Comparison of ENCODE assay signal across 8 mouse cellular contexts in genomic region chr1:55131424-55132014, GRCm38 (mm10). TPM values are rescaled to one million over a fixed set of nuclear protein-coding genes. Genes with fewer than 3 reads are reported as not detected.
DNase-seq lines count a peak whose midpoint lies in the region; ATAC-seq and TF ChIP-seq lines count a peak whose summit lies in the region.

No protein-coding gene starts in this region.

- H3K4me1 ChIP-seq in MEL (ENCODE audit: control insufficient read depth in 1 of 2, insufficient read depth in 2 of 2, low read length in 2 of 2): peaks cover 0 to 16% of the 10 kb centered on the region in 2 experiments; a peak in 3 of 4 replicates
- peaks cover 20% of the 10 kb centered on the region for H3K4me1 ChIP-seq in embryonic facial prominence, embryonic 14.5 days (ENCODE audit: control insufficient read depth, insufficient read depth, low read length)
- H3K4me1 ChIP-seq in intestine, postnatal 0 days (replicated peaks; ENCODE audit: control insufficient read depth, insufficient read depth, low read length): 0 out of 2 replicates have a peak, but pooled peaks cover 4% of the 10 kb centered on the region

- no peak for TF ChIP-seq RAD21 in MEL (IDR thresholded peaks at IDR 0.05; ENCODE audit: low read depth, low read length)

- TF ChIP-seq CTCF in MEL (IDR thresholded peaks at IDR 0.05 in 2 of 3, conservative IDR thresholded peaks at IDR 0.05 in 1 of 3; ENCODE audit: control insufficient read depth in 1 of 3, insufficient read depth in 1 of 3, low read depth in 2 of 3, low read length in 3 of 3, poor library complexity in 1 of 3, severe bottlenecking in 1 of 3): no peak
- TF ChIP-seq CTCF in intestine, postnatal 0 days (IDR thresholded peaks at IDR 0.05; ENCODE audit: low read depth): no peak

- H3K4me2 ChIP-seq in embryonic facial prominence, embryonic 14.5 days (ENCODE audit: low read depth, low read length): peak overlapping the region; percentile 79
- peak overlapping the region; percentile 70 for H3K4me2 ChIP-seq in intestine, postnatal 0 days (replicated peaks; ENCODE audit: low read depth)

- peak overlapping the region; percentile 64 to 99 for H3K4me3 ChIP-seq in MEL (ENCODE audit: control insufficient read depth in 1 of 2, insufficient read depth in 1 of 2, low read depth in 2 of 2, low read length in 2 of 2)
- H3K4me3 ChIP-seq in embryonic facial prominence, embryonic 14.5 days (ENCODE audit: low read depth, low read length): peak overlapping the region; percentile 99
- H3K4me3 ChIP-seq in intestine, postnatal 0 days (ENCODE audit: low read depth, low read length): peak overlapping the region; percentile 94

- H3K9ac ChIP-seq in MEL (ENCODE audit: control insufficient read depth, low read depth, low read length, poor library complexity, severe bottlenecking): peak overlapping the region; percentile 98
- H3K9ac ChIP-seq in embryonic facial prominence, embryonic 14.5 days (ENCODE audit: low read depth, low read length): peak overlapping the region; percentile 98
- peak overlapping the region; percentile 100 for H3K9ac ChIP-seq in intestine, postnatal 0 days (ENCODE audit: low read depth, low read length)

- H3K27me3 ChIP-seq in MEL (ENCODE audit: control insufficient read depth in 1 of 2, insufficient read depth in 2 of 2, low read length in 2 of 2): no peaks in the 10 kb centered on the region
- H3K27me3 ChIP-seq in embryonic facial prominence, embryonic 14.5 days (replicated peaks; ENCODE audit: control insufficient read depth, insufficient read depth, low read length): no peaks in the 10 kb centered on the region
- H3K27me3 ChIP-seq in intestine, postnatal 0 days (replicated peaks; ENCODE audit: control insufficient read depth, insufficient read depth, low read length): no peaks in the 10 kb centered on the region

- DNase-seq in kidney, adult 8-10 months: peak; percentile 34 to 43
- no peak for DNase-seq in kidney, adult 18-20 months
- peak; percentile 64 for DNase-seq in MEL (ENCODE audit: low read depth, low spot score)
- DNase-seq in embryonic facial prominence, embryonic 14.5 days (ENCODE audit: low spot score): peak; percentile 72
- peak; percentile 77 for DNase-seq in thymus, postnatal 4 days
- no peak for DNase-seq in gastrocnemius, postnatal 25 days

- ATAC-seq in embryonic facial prominence, embryonic 14.5 days (ENCODE audit: low read depth): peak; percentile 82
- ATAC-seq in intestine, postnatal 0 days: peak; percentile 78
- peak; percentile 32 for ATAC-seq in megakaryocyte progenitor cell, adult 5-6 weeks (replicated peaks; ENCODE audit: poor library complexity)

- no peak for TF ChIP-seq POLR2A in MEL (IDR thresholded peaks at IDR 0.05; ENCODE audit: control insufficient read depth in 1 of 2, insufficient read depth in 1 of 2, low read depth in 1 of 2, low read length in 2 of 2, poor library complexity in 1 of 2)

- under 1% methylated on average over 24 of the region's 47 CpGs for WGBS in embryonic facial prominence, embryonic 14.5 days
- whole genome bisulfite sequencing in intestine, postnatal 0 days: 0% methylated on average over 46 of the region's 47 CpGs

- no peak for TF ChIP-seq EP300 in MEL (IDR thresholded peaks at IDR 0.05; ENCODE audit: low read depth in 1 of 2, low read length in 2 of 2)

- peaks cover 6 to 27% of the 10 kb centered on the region in 2 experiments for H3K36me3 ChIP-seq in MEL (ENCODE audit: control insufficient read depth in 1 of 2, insufficient read depth in 2 of 2, low read length in 2 of 2)
- H3K36me3 ChIP-seq in embryonic facial prominence, embryonic 14.5 days (ENCODE audit: control insufficient read depth, insufficient read depth, low read length): peaks cover 5% of the 10 kb centered on the region; the same call in 1 of the 2 replicates
- H3K36me3 ChIP-seq in intestine, postnatal 0 days (ENCODE audit: control insufficient read depth, insufficient read depth): no peaks in the 10 kb centered on the region; the same call in 1 of the 2 replicates

- H3K27ac ChIP-seq in MEL (ENCODE audit: control insufficient read depth, low read depth, low read length): peak overlapping the region; percentile 87
- H3K27ac ChIP-seq in embryonic facial prominence, embryonic 14.5 days (replicated peaks; ENCODE audit: low read depth, low read length): peak overlapping the region; percentile 98
- H3K27ac ChIP-seq in intestine, postnatal 0 days (ENCODE audit: low read depth, low read length): peak overlapping the region; percentile 99

- H3K9me3 ChIP-seq in MEL (replicated peaks; ENCODE audit: insufficient read depth, low read length): no peaks in the 10 kb centered on the region
- no peaks in the 10 kb centered on the region for H3K9me3 ChIP-seq in embryonic facial prominence, embryonic 14.5 days (ENCODE audit: control insufficient read depth, low read length)
- H3K9me3 ChIP-seq in intestine, postnatal 0 days (ENCODE audit: control insufficient read depth): no peaks in the 10 kb centered on the region

- peaks cover 38% of the 10 kb centered on the region for H3K79me2 ChIP-seq in MEL (ENCODE audit: control insufficient read depth, insufficient read depth, low read length, poor library complexity)

TF ChIP-seq in MEL, 35 proteins besides CTCF, POLR2A, EP300 and RAD21:
- TF ChIP-seq CHD1 (IDR thresholded peaks at IDR 0.05; ENCODE audit: low read depth, low read length): 0 out of 2 replicates have a peak, but pooled peaks have one; percentile 36
- TF ChIP-seq MXI1 (IDR thresholded peaks at IDR 0.05; ENCODE audit: low read depth, low read length): peak; percentile 41; the same call in 1 of the 2 replicates
- 0 out of 2 replicates have a peak, but pooled peaks have one; percentile 14 for TF ChIP-seq SIN3A (IDR thresholded peaks at IDR 0.05; ENCODE audit: low read length)
- no peak for TF ChIP-seq USF1 (IDR thresholded peaks at IDR 0.05; ENCODE audit: low read depth, low read length)
- peak; percentile 52; the same call in 1 of the 2 replicates for TF ChIP-seq UBTF (IDR thresholded peaks at IDR 0.05; ENCODE audit: borderline replicate concordance, insufficient read depth, low read depth, low read length)
- no peak for TF ChIP-seq KAT2A (conservative IDR thresholded peaks at IDR 0.05; ENCODE audit: low read depth, low read length)

RNA-seq across cellular contexts. Expression of gene Mob4, which starts 0.5 kb away (rescaled TPM):
- 20.7 and 22.0 TPM in 2 replicates for total RNA-seq in MEL (2012; rRNA removed)
- polyA plus RNA-seq in MEL (2012; ENCODE audit: insufficient read depth in 1 of 2, insufficient read length in 2 of 2, low read depth in 1 of 2, low replicate concordance in 2 of 2, missing spikeins in 1 of 2): 10 to 100 TPM; 26.6 to 62.1 TPM
- 117 and 122 TPM in 2 replicates for polyA plus RNA-seq in embryonic facial prominence, embryonic 14.5 days (2014; fragmentation: Nextera tagmentation; extraction: Ambion mirVana)
- 87.1 and 95.3 TPM in 2 replicates for polyA plus RNA-seq in intestine, postnatal 0 days (2015; fragmentation: Nextera tagmentation; extraction: Ambion mirVana)
- total RNA-seq in megakaryocyte progenitor cell, adult 5-6 weeks (2015): 50.1 and 52.7 TPM in 2 replicates
- total RNA-seq in megakaryocyte progenitor cell, adult 5-6 weeks (2017): 35.1 and 37.7 TPM in 2 replicates
- total RNA-seq in gastrocnemius, postnatal 25 days (2021): 10 to 100 TPM; 34.1 to 38.5 TPM

RNA-seq across cellular contexts. Expression of gene Hspd1, which starts 43.5 kb away (rescaled TPM):
- total RNA-seq in MEL (2012; rRNA removed): 775 and 808 TPM in 2 replicates
- 100 to 1,000 TPM; 306 to 885 TPM for polyA plus RNA-seq in MEL (2012; ENCODE audit: insufficient read depth in 1 of 2, insufficient read length in 2 of 2, low read depth in 1 of 2, low replicate concordance in 2 of 2, missing spikeins in 1 of 2)
- 298 and 311 TPM in 2 replicates for polyA plus RNA-seq in embryonic facial prominence, embryonic 14.5 days (2014; fragmentation: Nextera tagmentation; extraction: Ambion mirVana)
- 163 and 164 TPM in 2 replicates for polyA plus RNA-seq in intestine, postnatal 0 days (2015; fragmentation: Nextera tagmentation; extraction: Ambion mirVana)
- 326 and 327 TPM in 2 replicates for total RNA-seq in megakaryocyte progenitor cell, adult 5-6 weeks (2015)
- 523 and 628 TPM in 2 replicates for total RNA-seq in megakaryocyte progenitor cell, adult 5-6 weeks (2017)
- 100 to 1,000 TPM; 162 to 179 TPM for total RNA-seq in gastrocnemius, postnatal 25 days (2021)

RNA-seq across cellular contexts. Expression of gene Hspe1, which starts 43.6 kb away (rescaled TPM):
- total RNA-seq in MEL (2012; rRNA removed): 883 and 942 TPM in 2 replicates
- polyA plus RNA-seq in MEL (2012; ENCODE audit: insufficient read depth in 1 of 2, insufficient read length in 2 of 2, low read depth in 1 of 2, low replicate concordance in 2 of 2, missing spikeins in 1 of 2): 100 to 1,000 TPM in 1 of 2 experiments, not detected in 1; 752 TPM
- 387 and 459 TPM in 2 replicates for polyA plus RNA-seq in embryonic facial prominence, embryonic 14.5 days (2014; fragmentation: Nextera tagmentation; extraction: Ambion mirVana)
- polyA plus RNA-seq in intestine, postnatal 0 days (2015; fragmentation: Nextera tagmentation; extraction: Ambion mirVana): 395 and 427 TPM in 2 replicates
- 379 and 404 TPM in 2 replicates for total RNA-seq in megakaryocyte progenitor cell, adult 5-6 weeks (2015)
- 524 and 562 TPM in 2 replicates for total RNA-seq in megakaryocyte progenitor cell, adult 5-6 weeks (2017)
- total RNA-seq in gastrocnemius, postnatal 25 days (2021): 10 to 100 TPM; 83.7 to 88.8 TPM

Comparison
In these comparisons a context has a peak if more than half of its experiments do, and no peak if none do; other contexts are left out.
1. DNase-seq: peak in kidney, adult 8-10 months (2 of 2), MEL (single experiment), embryonic facial prominence, embryonic 14.5 days (single experiment) and thymus, postnatal 4 days (single experiment); none in kidney, adult 18-20 months (single experiment) and gastrocnemius, postnatal 25 days (single experiment).
2. ATAC-seq: peak in every context shown above with its lines; median percentile 82 in embryonic facial prominence, embryonic 14.5 days; 78 in intestine, postnatal 0 days; 32 in megakaryocyte progenitor cell, adult 5-6 weeks.
3. Peak in every context shown above with its lines, with median percentiles within 50 percentile points of each other: H3K27ac ChIP-seq, H3K4me3 ChIP-seq and H3K9ac ChIP-seq.